Mouse (Mus musculus) heart, embryonic 15.5 days (tissue): ENCODE measurements around the gene Gp9. TPM values are rescaled to one million over a fixed set of nuclear protein-coding genes. Genes with fewer than 3 reads are reported as not detected.

Experiments used
- ATAC-seq: fragments of 200-750 bp; cut with Nextera tagmentation; replicated peaks from 2 replicates; pipeline ENCODE4 v1.8.0; 2017; ENCODE audit warnings: low read depth, moderate TSS enrichment; ENCODE audit not compliant: insufficient number of reproducible peaks, insufficient read depth, low FRiP score
- H3K27ac ChIP-seq: fragments of 300-500 bp; sonication (generic); 2 replicates; pipeline ENCODE4 v1.5.1; 2015; ENCODE audit warnings: mild to moderate bottlenecking, inconsistent platforms
- H3K27me3 ChIP-seq: fragments of 300-500 bp; sonication (generic); 2 replicates; pipeline ENCODE4 v1.6.1; 2015; ENCODE audit warnings: inconsistent platforms
- H3K36me3 ChIP-seq: fragments of 300-500 bp; sonication (generic); 2 replicates; pipeline ENCODE4 v1.6.1; 2015; ENCODE audit warnings: mild to moderate bottlenecking, inconsistent platforms
- H3K4me1 ChIP-seq: fragments of 300-500 bp; sonication (generic); replicated peaks from 2 replicates; pipeline ENCODE4 v1.6.1; 2015; ENCODE audit warnings: inconsistent platforms
- H3K4me2 ChIP-seq: fragments of 300-500 bp; sonication (generic); 2 replicates; pipeline ENCODE4 v1.6.1; 2015; ENCODE audit warnings: inconsistent platforms, mild to moderate bottlenecking, moderate library complexity
- H3K4me3 ChIP-seq: fragments of 300-500 bp; sonication (generic); 2 replicates; pipeline ENCODE4 v1.5.1; 2015; ENCODE audit warnings: mild to moderate bottlenecking, inconsistent platforms
- H3K9ac ChIP-seq: fragments of 300-500 bp; sonication (generic); 2 replicates; pipeline ENCODE4 v1.6.1; 2015; ENCODE audit warnings: mild to moderate bottlenecking, inconsistent platforms
- H3K9me3 ChIP-seq: fragments of 300-500 bp; sonication (generic); replicated peaks from 2 replicates; pipeline ENCODE4 v1.6.1; 2016; ENCODE audit warnings: inconsistent platforms
- WGBS: fragments of 180-500 bp; shearing (Covaris S2); methylation state at CpG from one replicate; pipeline ENCODE4 v1.1.7; 2015; ENCODE audit warnings: mixed read lengths; 5-methylcytosine and 5-hydroxymethylcytosine counted together
- polyA plus RNA-seq: library from polyadenylated mRNA; unstranded; fragments of >200 nt; fragmentation: Nextera tagmentation; extraction: Ambion mirVana; gene quantifications from 2 replicates; pipeline ENCODE4 v1.2.1, GENCODE M21; 2015

Gp9 gene
- polyA plus RNA-seq, 1 experiment from 2014 or later, result 4.2 TPM

DNA sequence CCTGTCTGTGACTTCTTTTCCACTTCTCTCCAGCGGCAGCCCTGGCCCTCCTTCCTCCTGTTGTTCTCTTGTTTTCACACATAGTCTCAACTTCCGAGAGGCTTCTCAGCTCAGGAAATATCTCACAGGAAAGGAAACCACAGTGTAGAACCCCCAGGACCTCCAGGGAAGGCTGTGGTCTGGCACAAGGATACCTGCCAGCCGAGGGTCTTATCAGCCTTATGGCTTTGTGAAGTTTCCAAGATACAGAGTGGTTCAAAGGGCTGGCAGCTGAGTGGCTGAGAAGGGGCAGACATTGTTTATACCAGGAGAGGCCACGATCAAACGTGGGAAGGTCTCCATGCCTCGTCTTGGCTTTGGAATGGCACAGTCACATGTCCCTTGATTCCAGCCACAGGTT lies 38.0 kb upstream of the Gp9 start:
- Histone ChIP-seq H3K27me3 (0 out of 2 replicates have a peak, but pooled peaks cover 8% of the 10 kb centered on the region), H3K27ac (peak overlapping the region; percentile 47), H3K4me2 (no peak overlapping the region), H3K4me1 (peaks cover 21% of the 10 kb centered on the region), H3K4me3 (no peak overlapping the region), H3K36me3 (no peaks in the 10 kb centered on the region), H3K9me3 (no peaks in the 10 kb centered on the region), H3K9ac (no peak overlapping the region)
- ATAC-seq, result no peak
- WGBS, result 25% methylated on average over 6 of the region's 6 CpGs

DNA sequence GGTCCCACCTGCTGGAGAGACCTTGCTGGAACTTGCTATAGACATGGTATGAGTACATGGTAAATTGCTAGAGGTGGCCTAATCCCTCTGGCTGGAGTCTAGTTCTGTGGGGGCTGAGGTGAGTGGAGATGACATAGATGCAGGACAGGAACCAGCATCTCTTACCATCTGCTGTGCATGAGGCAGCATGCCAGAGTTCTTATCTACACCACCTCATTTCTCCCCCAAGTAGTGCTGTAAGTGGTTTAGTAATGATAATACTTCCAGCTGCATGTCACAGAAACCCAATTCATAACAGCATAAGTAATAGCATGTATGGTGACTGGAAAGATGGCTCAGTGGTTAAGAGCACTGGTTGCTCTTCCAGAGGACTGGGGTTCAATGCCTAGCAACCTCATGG lies 37.4 kb upstream of the Gp9 start:
- no peaks in the 10 kb centered on the region for H3K36me3 ChIP-seq
- no peak overlapping the region for H3K27ac ChIP-seq
- no peak overlapping the region for H3K4me2 ChIP-seq
- no peak overlapping the region for H3K4me3 ChIP-seq
- ATAC-seq, result no peak
- H3K9ac ChIP-seq, result no peak overlapping the region
- 0 out of 2 replicates have a peak, but pooled peaks cover 5% of the 10 kb centered on the region for H3K27me3 ChIP-seq
- H3K4me1 ChIP-seq, result peaks cover 23% of the 10 kb centered on the region
- H3K9me3 ChIP-seq, result no peaks in the 10 kb centered on the region

DNA sequence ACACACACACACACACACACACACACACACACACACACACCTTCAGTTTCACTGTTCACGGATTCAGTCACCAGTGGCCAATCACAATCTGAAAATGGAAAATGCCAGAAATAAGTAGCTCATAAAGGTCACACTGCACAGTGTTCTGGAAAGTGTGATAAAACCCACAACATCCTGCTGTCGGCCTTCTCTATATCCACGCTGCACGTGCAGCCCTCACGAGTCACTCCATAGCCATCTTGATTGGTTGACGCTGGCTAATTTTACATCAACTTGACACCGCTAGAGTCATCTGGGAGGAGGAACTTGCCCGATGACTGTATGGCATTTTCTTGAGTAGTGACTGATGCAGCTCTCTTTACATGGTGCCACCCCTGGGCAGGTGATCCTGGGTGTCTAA lies 35.9 kb upstream of the Gp9 start:
- WGBS, result 58% methylated on average over 8 of the region's 8 CpGs
- Histone ChIP-seq H3K9ac (no peak overlapping the region), H3K36me3 (no peaks in the 10 kb centered on the region), H3K9me3 (no peaks in the 10 kb centered on the region), H3K27me3 (no peaks in the 10 kb centered on the region), H3K27ac (no peak overlapping the region), H3K4me3 (no peak overlapping the region), H3K4me1 (peaks cover 26% of the 10 kb centered on the region), H3K4me2 (no peak overlapping the region)
- ATAC-seq, result no peak

DNA sequence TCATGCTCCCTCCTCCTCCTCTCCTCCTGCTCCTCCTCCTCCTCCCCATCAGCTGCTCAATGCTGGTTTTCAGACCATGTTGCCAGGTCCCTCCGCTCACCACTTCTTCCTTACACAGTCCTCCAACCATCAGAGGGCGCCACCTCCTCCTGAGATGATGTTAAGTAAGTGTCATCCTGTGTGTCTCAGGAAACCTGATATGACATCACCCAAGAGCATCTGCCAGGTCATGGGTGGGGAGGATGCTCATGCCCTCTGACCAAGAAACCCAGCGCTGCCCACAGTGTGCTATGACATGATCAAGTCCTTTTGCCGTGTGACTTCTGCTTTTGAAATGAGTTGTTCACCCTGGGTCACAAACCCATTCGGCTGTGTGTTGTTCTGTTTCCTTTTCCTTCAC lies 35.1 kb upstream of the Gp9 start:
- H3K4me2 ChIP-seq, result no peak overlapping the region
- H3K27ac ChIP-seq, result no peak overlapping the region
- peaks cover 26% of the 10 kb centered on the region for H3K4me1 ChIP-seq
- WGBS, result 78% methylated on average over 5 of the region's 5 CpGs
- H3K4me3 ChIP-seq, result no peak overlapping the region
- no peak overlapping the region for H3K9ac ChIP-seq
- no peaks in the 10 kb centered on the region for H3K9me3 ChIP-seq
- no peak for ATAC-seq
- no peaks in the 10 kb centered on the region for H3K36me3 ChIP-seq
- H3K27me3 ChIP-seq, result no peaks in the 10 kb centered on the region

DNA sequence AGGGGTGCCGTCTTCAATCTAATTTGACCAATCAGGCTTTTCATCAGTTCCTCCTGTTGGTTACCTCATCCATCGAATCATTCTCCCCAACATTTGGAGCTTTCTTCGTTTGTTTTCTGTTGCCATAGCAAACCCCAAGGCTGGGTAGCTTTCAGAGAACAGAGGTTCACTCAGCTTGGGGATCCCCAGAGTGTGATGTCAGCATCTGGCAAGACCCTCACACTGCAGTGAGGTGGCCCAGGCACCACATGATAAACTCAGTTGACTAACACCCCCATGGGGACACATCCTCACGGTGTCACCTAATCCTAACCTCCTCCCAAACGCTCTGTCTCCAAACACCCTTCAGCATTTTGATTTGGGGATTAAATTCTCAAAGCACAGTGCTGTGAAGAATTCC lies 34.6 kb upstream of the Gp9 start:
- no peak for ATAC-seq
- H3K36me3 ChIP-seq, result no peaks in the 10 kb centered on the region
- H3K4me1 ChIP-seq, result peaks cover 21% of the 10 kb centered on the region
- H3K4me2 ChIP-seq, result no peak overlapping the region
- 69% methylated on average over 5 of the region's 5 CpGs for WGBS
- H3K9ac ChIP-seq, result no peak overlapping the region
- H3K4me3 ChIP-seq, result no peak overlapping the region
- no peaks in the 10 kb centered on the region for H3K9me3 ChIP-seq
- no peak overlapping the region for H3K27ac ChIP-seq
- H3K27me3 ChIP-seq, result no peaks in the 10 kb centered on the region

DNA sequence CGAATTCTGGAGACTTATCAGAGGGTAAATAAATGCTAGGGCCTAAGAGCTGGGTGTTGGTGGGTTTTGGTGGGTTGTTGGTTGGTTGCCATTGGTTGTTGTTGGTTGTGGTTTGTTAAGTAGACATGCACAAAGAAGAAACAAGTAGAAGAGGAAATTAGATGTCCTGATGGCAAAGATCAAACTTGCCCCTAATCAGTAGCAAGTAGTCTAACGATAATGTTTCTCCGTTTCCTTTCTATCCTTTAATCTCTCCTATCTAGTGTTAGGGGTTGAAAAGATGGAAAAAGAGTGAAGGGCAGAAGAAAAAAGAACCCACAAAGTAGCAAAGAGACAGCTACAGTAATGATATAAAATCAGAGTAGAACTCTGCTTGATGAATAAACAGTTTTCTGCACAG lies 33.2 kb upstream of the Gp9 start:
- H3K4me1 ChIP-seq, result peaks cover 14% of the 10 kb centered on the region
- H3K27me3 ChIP-seq, result no peaks in the 10 kb centered on the region
- no peak for ATAC-seq
- no peak overlapping the region for H3K4me2 ChIP-seq
- H3K36me3 ChIP-seq, result no peaks in the 10 kb centered on the region
- 73% methylated on average over 3 of the region's 3 CpGs for WGBS
- no peak overlapping the region for H3K27ac ChIP-seq
- no peaks in the 10 kb centered on the region for H3K9me3 ChIP-seq
- no peak overlapping the region for H3K9ac ChIP-seq
- no peak overlapping the region for H3K4me3 ChIP-seq

DNA sequence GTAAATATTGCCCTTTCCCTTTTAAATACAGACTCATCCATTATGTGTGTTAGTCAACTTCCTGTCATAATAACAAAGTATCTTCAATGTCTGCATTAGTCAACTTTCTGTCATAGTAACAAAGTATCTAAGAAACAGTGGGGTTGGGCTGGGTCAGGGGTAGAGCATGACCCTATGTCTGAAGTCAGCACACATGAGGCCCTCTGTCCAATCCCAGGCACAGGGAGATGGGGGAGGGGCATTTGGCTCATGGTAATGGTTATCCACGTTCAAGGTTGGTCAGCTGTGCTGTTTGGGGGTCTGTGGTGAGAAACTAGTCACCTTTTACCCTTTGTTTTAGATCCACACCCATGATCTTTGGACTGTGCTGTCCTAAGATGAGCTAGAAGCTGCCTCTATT lies 32.6 kb upstream of the Gp9 start:
- Histone ChIP-seq H3K4me1 (peaks cover 8% of the 10 kb centered on the region), H3K27ac (no peak overlapping the region), H3K9me3 (no peaks in the 10 kb centered on the region), H3K27me3 (no peaks in the 10 kb centered on the region), H3K4me2 (no peak overlapping the region), H3K36me3 (no peaks in the 10 kb centered on the region), H3K9ac (no peak overlapping the region), H3K4me3 (no peak overlapping the region)
- WGBS, result 26% methylated on average over 1 of the region's 1 CpGs
- no peak for ATAC-seq

DNA sequence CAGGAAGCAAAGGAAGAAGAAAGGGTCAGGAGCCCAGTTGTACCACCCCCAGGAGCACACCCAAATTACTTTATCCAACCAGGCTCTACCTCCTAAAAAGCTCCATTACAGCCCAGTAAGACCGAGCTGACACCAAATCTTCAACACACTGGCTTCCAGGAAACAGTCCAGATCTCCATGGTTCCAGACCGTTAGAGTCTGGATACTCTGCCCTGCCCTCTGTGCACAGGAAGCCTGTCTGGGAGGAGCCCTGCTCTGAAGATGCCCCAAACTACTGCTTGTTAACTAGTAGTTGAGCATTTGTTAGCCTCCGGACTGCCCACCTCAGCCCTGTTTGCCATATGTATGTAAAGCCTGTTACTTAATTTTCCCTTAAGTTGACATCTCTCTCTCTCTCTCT lies 31.8 kb upstream of the Gp9 start:
- WGBS, result 56% methylated on average over 3 of the region's 3 CpGs
- Histone ChIP-seq H3K9ac (no peak overlapping the region), H3K4me1 (0 out of 2 replicates have a peak, but pooled peaks cover 5% of the 10 kb centered on the region), H3K4me3 (no peak overlapping the region), H3K36me3 (no peaks in the 10 kb centered on the region), H3K27ac (no peak overlapping the region), H3K9me3 (no peaks in the 10 kb centered on the region), H3K4me2 (no peak overlapping the region), H3K27me3 (no peaks in the 10 kb centered on the region)
- no peak for ATAC-seq

DNA sequence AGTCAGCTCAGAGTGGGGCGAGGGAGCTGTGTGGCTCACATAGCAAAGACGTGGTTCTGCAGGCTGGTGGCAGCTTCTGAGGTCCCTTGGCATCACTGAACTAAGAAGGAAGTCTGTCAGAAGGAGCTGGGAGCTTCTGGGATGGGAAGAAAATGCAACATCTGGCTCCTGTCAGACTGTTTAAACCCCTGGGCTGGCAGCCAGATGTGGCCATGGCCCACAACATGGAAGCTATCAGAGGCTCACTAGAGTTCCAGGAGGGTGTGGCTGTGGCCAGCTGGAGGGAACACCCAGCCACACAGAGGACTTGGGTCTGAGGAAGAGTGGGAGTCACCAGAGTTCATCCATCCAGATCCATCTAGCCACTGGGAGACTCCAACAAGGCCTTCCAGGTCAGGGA lies 31.0 kb upstream of the Gp9 start:
- Histone ChIP-seq H3K9ac (no peak overlapping the region), H3K27ac (no peak overlapping the region), H3K4me1 (0 out of 2 replicates have a peak, but pooled peaks cover 5% of the 10 kb centered on the region), H3K27me3 (no peaks in the 10 kb centered on the region), H3K36me3 (no peaks in the 10 kb centered on the region), H3K4me3 (no peak overlapping the region), H3K9me3 (no peaks in the 10 kb centered on the region), H3K4me2 (no peak overlapping the region)
- ATAC-seq, result no peak
- WGBS, result 53% methylated on average over 2 of the region's 2 CpGs

DNA sequence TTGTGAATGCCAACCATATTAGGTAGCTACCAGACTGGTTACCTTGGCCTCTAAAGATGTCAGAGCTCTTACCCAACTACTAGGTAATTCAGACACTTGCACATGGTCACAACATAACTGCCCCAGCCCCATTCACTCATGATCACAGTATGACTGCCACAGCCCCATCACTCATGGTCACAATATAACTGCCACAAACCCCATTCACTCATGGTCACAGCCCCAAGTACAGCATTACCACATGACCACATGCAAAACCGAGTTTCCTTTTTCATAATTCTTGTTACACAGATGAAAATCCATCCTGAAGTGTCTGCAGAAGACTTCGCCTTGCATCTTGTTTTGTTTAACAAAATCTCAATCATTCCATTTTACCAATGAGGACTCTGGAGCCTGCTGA lies 29.8 kb upstream of the Gp9 start:
- Histone ChIP-seq H3K9ac (no peak overlapping the region), H3K9me3 (no peaks in the 10 kb centered on the region), H3K4me3 (no peak overlapping the region), H3K27me3 (no peaks in the 10 kb centered on the region), H3K4me2 (no peak overlapping the region), H3K27ac (no peak overlapping the region), H3K36me3 (no peaks in the 10 kb centered on the region), H3K4me1 (0 out of 2 replicates have a peak, but pooled peaks cover 5% of the 10 kb centered on the region)
- 70% methylated on average over 2 of the region's 2 CpGs for WGBS
- no peak for ATAC-seq

DNA sequence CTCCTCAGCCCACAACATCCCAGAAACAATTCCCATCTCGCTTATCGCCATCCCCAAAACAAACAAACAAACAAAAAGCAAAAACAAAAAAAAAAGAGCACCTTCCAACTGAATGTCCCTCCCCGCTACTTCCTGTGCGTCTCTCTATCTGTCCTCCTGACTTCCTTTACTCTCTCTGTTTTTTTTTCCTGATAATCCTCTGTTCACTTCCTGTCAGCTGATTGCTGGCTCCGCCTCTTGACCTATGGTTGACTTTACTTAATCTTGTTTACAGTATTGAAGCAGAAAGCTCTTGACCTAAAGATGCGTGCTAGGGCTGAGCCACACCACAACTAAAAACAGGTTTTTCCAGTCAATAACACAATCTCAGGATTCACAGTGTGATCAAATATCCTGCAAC lies 29.3 kb upstream of the Gp9 start:
- H3K4me1 ChIP-seq, result 0 out of 2 replicates have a peak, but pooled peaks cover 5% of the 10 kb centered on the region
- H3K36me3 ChIP-seq, result no peaks in the 10 kb centered on the region
- no peak overlapping the region for H3K4me2 ChIP-seq
- no peak for ATAC-seq
- no peak overlapping the region for H3K27ac ChIP-seq
- 76% methylated on average over 6 of the region's 6 CpGs for WGBS
- no peaks in the 10 kb centered on the region for H3K9me3 ChIP-seq
- no peak overlapping the region for H3K9ac ChIP-seq
- H3K27me3 ChIP-seq, result no peaks in the 10 kb centered on the region
- H3K4me3 ChIP-seq, result no peak overlapping the region

DNA sequence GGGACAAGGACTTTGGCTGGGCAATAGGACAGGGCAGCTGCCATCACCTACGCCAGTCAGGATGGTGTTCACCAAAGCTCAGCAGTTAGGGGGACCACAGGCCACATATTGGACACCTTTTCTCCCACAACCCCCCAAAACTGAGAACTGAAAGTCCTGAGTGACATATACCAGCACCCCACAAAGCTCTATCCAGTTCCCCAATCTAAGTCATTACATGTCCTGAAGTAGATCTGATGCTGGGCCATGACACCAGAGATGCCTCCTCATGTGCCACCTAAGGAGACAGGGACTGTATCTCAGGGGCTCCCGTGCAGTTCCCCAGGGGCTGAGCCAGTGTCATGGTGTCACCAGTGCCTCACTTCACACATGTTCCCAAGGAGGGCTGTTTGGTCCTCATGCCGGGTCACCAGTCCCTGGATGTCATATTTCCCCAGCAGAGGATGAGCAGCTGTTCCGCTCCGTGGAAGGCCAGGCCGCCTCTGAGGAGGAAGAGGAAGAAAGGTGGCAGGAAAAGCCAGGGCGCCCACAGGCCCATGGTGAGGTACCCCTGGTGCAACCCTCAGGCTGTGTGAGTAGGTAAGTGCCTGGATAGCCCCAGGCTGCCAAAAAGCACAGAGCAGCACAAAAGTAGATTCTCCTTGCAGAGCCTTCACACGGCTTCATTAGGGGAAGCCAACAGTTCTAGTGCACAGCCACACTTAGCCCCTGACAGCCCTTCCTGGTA lies 27.5 kb upstream of the Gp9 start:
- Histone ChIP-seq H3K4me1 (0 out of 2 replicates have a peak, but pooled peaks cover 5% of the 10 kb centered on the region), H3K9me3 (no peaks in the 10 kb centered on the region), H3K36me3 (no peaks in the 10 kb centered on the region), H3K4me2 (no peak overlapping the region), H3K27ac (no peak overlapping the region), H3K27me3 (no peaks in the 10 kb centered on the region), H3K4me3 (no peak overlapping the region), H3K9ac (no peak overlapping the region)
- ATAC-seq, result no peak
- WGBS, result 72% methylated on average over 8 of the region's 8 CpGs
